ENCODE assay signal across 17 mouse cellular contexts in genomic region chr8:126557403-126557802, GRCm38 (mm10). TPM values are rescaled to one million over a fixed set of nuclear protein-coding genes. Genes with fewer than 3 reads are reported as not detected.
DNase-seq lines count a peak whose midpoint lies in the region; ATAC-seq and TF ChIP-seq lines count a peak whose summit lies in the region.
"Had no signal": no experiment of that assay in that cellular context is flagged by ENCODE, and none has a peak within 500 bp of the region (broad histone marks: within the 10 kb centered on the region; RNA-seq: fewer than 3 reads in every experiment).

No protein-coding gene starts in this region.

- H3K4me2 ChIP-seq in hindbrain, embryonic 11.5 days (replicated peaks; ENCODE audit: low read depth, low read length) = no peak overlapping the region
- no peak overlapping the region for H3K4me2 ChIP-seq in hindbrain, embryonic 14.5 days (replicated peaks)
- H3K4me2 ChIP-seq in limb, embryonic 13.5 days (replicated peaks) = no peak overlapping the region
- H3K4me2 ChIP-seq: limb, embryonic 15.5 days; neural tube, embryonic 12.5 days had no signal

- no peaks in the 10 kb centered on the region for H3K27me3 ChIP-seq in hindbrain, embryonic 11.5 days (ENCODE audit: control insufficient read depth, insufficient read depth, low read length)
- no peaks in the 10 kb centered on the region for H3K27me3 ChIP-seq in hindbrain, embryonic 14.5 days (ENCODE audit: control insufficient read depth, insufficient read depth, low read length)
- no peaks in the 10 kb centered on the region for H3K27me3 ChIP-seq in limb, embryonic 13.5 days
- H3K27me3 ChIP-seq: limb, embryonic 15.5 days; megakaryocyte, embryonic 14.5 days; neural tube, embryonic 12.5 days had no signal

- intact Hi-C loops in gastrocnemius, adult 2 months (cut with DNase I) = no loop called here

- no peaks in the 10 kb centered on the region for H3K9me3 ChIP-seq in hindbrain, embryonic 11.5 days (ENCODE audit: control insufficient read depth, low read length)
- no peaks in the 10 kb centered on the region for H3K9me3 ChIP-seq in hindbrain, embryonic 14.5 days (ENCODE audit: control insufficient read depth, low read length)
- H3K9me3 ChIP-seq in ES-E14 (ENCODE audit: control insufficient read depth, insufficient read depth, low read depth, low read length) = no peaks in the 10 kb centered on the region
- H3K9me3 ChIP-seq in limb, embryonic 13.5 days = no peaks in the 10 kb centered on the region
- H3K9me3 ChIP-seq: limb, embryonic 15.5 days; neural tube, embryonic 12.5 days had no signal

- 19% methylated on average over 9 of the region's 9 CpGs for WGBS in hindbrain, embryonic 11.5 days
- 19% methylated on average over 9 of the region's 9 CpGs for WGBS in hindbrain, embryonic 14.5 days
- WGBS in limb, embryonic 13.5 days = 23% methylated on average over 9 of the region's 9 CpGs

- 0 out of 2 replicates have a peak, but pooled peaks cover 3% of the 10 kb centered on the region for H3K4me1 ChIP-seq in hindbrain, embryonic 11.5 days (replicated peaks; ENCODE audit: control insufficient read depth, insufficient read depth, low read length)
- H3K4me1 ChIP-seq in hindbrain, embryonic 14.5 days (replicated peaks; ENCODE audit: control insufficient read depth, insufficient read depth, low read length) = 0 out of 2 replicates have a peak, but pooled peaks cover 6% of the 10 kb centered on the region
- H3K4me1 ChIP-seq in ES-E14 (ENCODE audit: control insufficient read depth in 2 of 2, insufficient read depth in 2 of 2, low read length in 2 of 2, poor library complexity in 1 of 2) = peaks cover 4 to 24% of the 10 kb centered on the region in 2 experiments; a peak in 3 of 4 replicates
- H3K4me1 ChIP-seq in limb, embryonic 13.5 days = peaks cover 12% of the 10 kb centered on the region
- H3K4me1 ChIP-seq: limb, embryonic 15.5 days had no signal

- 0 out of 2 replicates have a peak, but pooled peaks have one; percentile 17 for ATAC-seq in hindbrain, embryonic 11.5 days (ENCODE audit: low FRiP score)
- no peak for ATAC-seq in hindbrain, embryonic 14.5 days (ENCODE audit: low FRiP score)
- ATAC-seq in limb, embryonic 13.5 days (ENCODE audit: low FRiP score, low read depth) = peak; percentile 36; the same call in 1 of the 2 replicates
- no peak for ATAC-seq in monocyte, adult 5-6 weeks (replicated peaks; ENCODE audit: insufficient number of reproducible peaks, low FRiP score, low TSS enrichment, poor library complexity, severe bottlenecking)
- ATAC-seq: activated CD4-positive, CD25-positive, alpha-beta regulatory T cell, adult 4 months had no signal

- TF ChIP-seq CTCF in gastrocnemius, adult 2 months (IDR thresholded peaks at IDR 0.05) = no peak

- in situ Hi-C loops in ES-E14 (cut with MboI; ENCODE audit: low sequenced_read_pairs in 2 of 2, unreplicated experiment in 2 of 2) = no loop called here

- H3K27ac ChIP-seq in hindbrain, embryonic 11.5 days (ENCODE audit: low read depth, low read length) = no peak overlapping the region
- no peak overlapping the region for H3K27ac ChIP-seq in hindbrain, embryonic 14.5 days
- H3K27ac ChIP-seq in ES-E14 (ENCODE audit: insufficient read depth, low read depth, low read length, poor library complexity, severe bottlenecking) = peak overlapping the region; percentile 52
- peak overlapping the region; percentile 29; the same call in 1 of the 2 replicates for H3K27ac ChIP-seq in limb, embryonic 13.5 days
- H3K27ac ChIP-seq in gastrocnemius, adult 2 months = no peak overlapping the region
- H3K27ac ChIP-seq: layer of hippocampus, adult 2 months; limb, embryonic 15.5 days; neural tube, embryonic 12.5 days had no signal

- H3K4me3 ChIP-seq in hindbrain, embryonic 11.5 days (ENCODE audit: low read depth, low read length) = no peak overlapping the region
- H3K4me3 ChIP-seq in hindbrain, embryonic 14.5 days (replicated peaks; ENCODE audit: low read length) = no peak overlapping the region
- no peak overlapping the region for H3K4me3 ChIP-seq in ES-E14 (ENCODE audit: insufficient read depth in 1 of 2, low read depth in 1 of 2, low read length in 2 of 2, poor library complexity in 1 of 2, severe bottlenecking in 1 of 2)
- H3K4me3 ChIP-seq in limb, embryonic 13.5 days = no peak overlapping the region
- no peak overlapping the region for H3K4me3 ChIP-seq in gastrocnemius, adult 2 months
- H3K4me3 ChIP-seq: layer of hippocampus, adult 2 months; limb, embryonic 15.5 days; megakaryocyte, embryonic 14.5 days; neural tube, embryonic 12.5 days had no signal

- no peak overlapping the region for H3K9ac ChIP-seq in hindbrain, embryonic 11.5 days (ENCODE audit: low read depth, low read length)
- no peak overlapping the region for H3K9ac ChIP-seq in hindbrain, embryonic 14.5 days
- H3K9ac ChIP-seq in ES-E14 (ENCODE audit: insufficient read depth, low read depth, low read length, poor library complexity, severe bottlenecking) = peak overlapping the region; percentile 5; the same call in 1 of the 2 replicates
- no peak overlapping the region for H3K9ac ChIP-seq in limb, embryonic 13.5 days
- H3K9ac ChIP-seq: limb, embryonic 15.5 days; neural tube, embryonic 12.5 days had no signal

- H3K36me3 ChIP-seq in hindbrain, embryonic 11.5 days (ENCODE audit: control insufficient read depth, insufficient read depth, low read length) = no peaks in the 10 kb centered on the region
- H3K36me3 ChIP-seq in hindbrain, embryonic 14.5 days (replicated peaks; ENCODE audit: control insufficient read depth, insufficient read depth) = no peaks in the 10 kb centered on the region
- no peaks in the 10 kb centered on the region for H3K36me3 ChIP-seq in ES-E14 (ENCODE audit: control insufficient read depth, insufficient read depth, low read length, poor library complexity, severe bottlenecking)
- H3K36me3 ChIP-seq in limb, embryonic 13.5 days = no peaks in the 10 kb centered on the region
- H3K36me3 ChIP-seq: limb, embryonic 15.5 days; neural tube, embryonic 12.5 days had no signal

- peak; percentile 61 for DNase-seq in hindbrain, embryonic 11.5 days (ENCODE audit: low spot score)
- DNase-seq in hindbrain, embryonic 14.5 days (ENCODE audit: low spot score) = no peak
- DNase-seq in ES-E14 (ENCODE audit: low read depth, low spot score) = peak; percentile 47
- DNase-seq in embryo, embryonic 9.5 days (ENCODE audit: extremely low spot score) = peak; percentile 38
- no peak for DNase-seq in gastrocnemius, adult 2 months
- no peak for DNase-seq in urinary bladder, adult 2 months (ENCODE audit: low spot score)
- DNase-seq: cerebellum, postnatal 36 days; gastrocnemius, postnatal 14 days; heart, postnatal 10 days; kidney, adult 2 months had no signal

TF ChIP-seq in ES-E14, 5 proteins besides CTCF, POLR2A, EP300 and RAD21:
- no peak for TF ChIP-seq ZNF384 (IDR thresholded peaks at IDR 0.05; ENCODE audit: low read depth, low read length)
- TF ChIP-seq MAFK (IDR thresholded peaks at IDR 0.05; ENCODE audit: insufficient read depth, low read depth, low read length) = peak; percentile 89

RNA-seq across cellular contexts. Expression of gene Irf2bp2, which starts 36.4 kb away (rescaled TPM):
- 4.8 and 5.5 TPM in 2 replicates for polyA plus RNA-seq in hindbrain, embryonic 11.5 days (2014; fragmentation: Nextera tagmentation; extraction: Ambion mirVana)
- polyA plus RNA-seq in hindbrain, embryonic 14.5 days (2014; fragmentation: Nextera tagmentation; extraction: Ambion mirVana) = 7.2 and 7.4 TPM in 2 replicates
- total RNA-seq in ES-E14 (2012; rRNA removed) = 21.9 and 25.7 TPM in 2 replicates
- polyA plus RNA-seq in limb, embryonic 13.5 days (2015; fragmentation: Nextera tagmentation; extraction: Ambion mirVana) = 11.6 and 11.8 TPM in 2 replicates
- total RNA-seq in gastrocnemius, adult 2 months (2021) = 10 to 100 TPM; 28.6 to 81.6 TPM
- 41.2 to 53.3 TPM (median 48.5 TPM) in 3 replicates for total RNA-seq in monocyte, adult 5-6 weeks (2017)
- 33.4 and 35.5 TPM in 2 replicates for polyA plus RNA-seq in urinary bladder, adult 2 months (2012; rRNA removed)

Comparison
In these comparisons a context has a peak if more than half of its experiments do, and no peak if none do; other contexts are left out.
1. ATAC-seq: peak in hindbrain, embryonic 11.5 days (single experiment) and limb, embryonic 13.5 days (single experiment); none in hindbrain, embryonic 14.5 days (single experiment) and monocyte, adult 5-6 weeks (single experiment).
2. DNase-seq: peak in hindbrain, embryonic 11.5 days (single experiment), ES-E14 (single experiment) and embryo, embryonic 9.5 days (single experiment); none in hindbrain, embryonic 14.5 days (single experiment), gastrocnemius, adult 2 months (single experiment) and urinary bladder, adult 2 months (single experiment).
3. H3K27ac ChIP-seq: peak in ES-E14 (single experiment) and limb, embryonic 13.5 days (single experiment); none in hindbrain, embryonic 11.5 days (single experiment), hindbrain, embryonic 14.5 days (single experiment) and gastrocnemius, adult 2 months (single experiment).